Mouse (Mus musculus): ENCODE measurements at regions not wholly inside any gene's neighbourhood (a gene's known extent, or its start where the extent isn't known, plus 50 kb on each side); places are given as distances from the start of the nearest gene placed in this dataset.

DNA sequence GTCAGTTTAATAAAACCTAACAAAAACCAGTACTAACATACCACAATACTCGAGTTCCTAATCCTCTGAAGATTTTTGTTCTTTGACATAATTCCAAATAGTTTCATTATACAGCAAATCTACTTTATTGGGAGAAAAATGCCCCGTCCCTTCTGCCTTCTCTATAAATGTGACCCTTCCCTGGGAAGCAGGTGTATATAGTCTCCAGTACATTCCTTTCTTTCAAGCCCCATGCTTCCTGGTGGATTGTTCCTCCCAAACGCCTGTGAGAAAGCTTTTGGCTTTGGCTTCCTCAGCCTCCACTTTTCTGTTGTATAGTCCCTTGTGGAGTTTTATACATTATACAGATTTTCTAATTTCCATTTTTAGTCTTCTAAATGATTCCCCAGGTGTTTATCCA, 1001.8 kb upstream of the Tenm3 start:
- no peak for DNase-seq (ENCODE audit: low spot score)

DNA sequence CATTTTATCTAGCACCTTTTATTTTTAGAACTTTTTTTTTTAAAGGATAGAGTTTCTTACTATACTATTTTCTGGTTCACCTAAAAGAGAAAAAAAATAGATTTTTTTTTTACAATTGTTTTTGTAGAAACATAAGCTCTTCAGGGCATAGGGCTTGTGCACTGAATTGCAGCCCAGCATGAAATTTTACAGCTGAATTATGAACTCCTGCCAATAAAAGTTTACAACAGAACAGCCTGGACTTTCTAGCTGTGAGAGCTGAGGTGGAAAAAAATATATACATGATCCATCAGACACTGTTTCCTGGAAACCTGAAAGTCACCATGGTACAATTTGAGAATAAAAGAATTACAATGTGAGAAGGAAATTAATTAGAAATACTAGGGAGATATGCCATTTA, 988.2 kb upstream of the Tenm3 start:
- DNase-seq (ENCODE audit: low spot score), result no peak

DNA sequence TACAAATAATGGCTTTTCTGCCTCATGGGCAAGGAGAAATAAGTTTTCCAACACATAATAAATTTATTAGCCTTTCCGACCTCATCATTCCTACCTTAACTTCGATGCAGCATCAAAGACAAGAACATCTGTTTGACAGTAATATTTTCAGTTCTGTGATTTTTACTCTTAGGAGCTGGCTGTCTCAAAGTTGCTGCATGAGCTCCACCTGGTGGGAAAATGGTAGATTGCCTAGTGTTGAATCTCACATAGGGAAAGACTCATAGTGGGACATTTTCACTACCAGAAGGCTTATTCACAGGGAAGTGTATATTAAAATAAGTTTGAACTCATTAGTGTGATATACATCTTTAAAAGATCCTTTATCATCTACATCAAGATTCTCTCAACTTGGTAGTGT, 985.6 kb upstream of the Tenm3 start:
- DNase-seq (ENCODE audit: low spot score), result peak; percentile 84

DNA sequence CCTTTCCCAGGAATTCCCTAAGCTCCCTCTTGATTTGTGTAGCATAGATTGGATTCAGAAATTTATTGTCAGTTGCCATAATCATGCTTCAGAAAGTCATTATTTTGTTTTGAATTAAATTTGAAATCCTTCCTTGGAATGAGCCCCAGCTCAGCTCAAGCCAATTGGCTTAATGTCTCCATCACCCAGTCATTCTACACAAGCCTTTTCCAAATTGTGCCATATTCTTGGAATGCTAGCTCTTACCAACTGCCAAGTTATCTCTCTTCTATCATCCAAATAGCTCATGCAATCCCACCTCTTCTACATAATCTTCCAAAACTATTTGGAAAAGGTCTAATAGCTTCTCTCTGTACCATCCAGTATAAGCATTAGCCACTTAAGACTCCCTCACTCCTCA, 982.5 kb upstream of the Tenm3 start:
- no peak for DNase-seq (ENCODE audit: low spot score)

DNA sequence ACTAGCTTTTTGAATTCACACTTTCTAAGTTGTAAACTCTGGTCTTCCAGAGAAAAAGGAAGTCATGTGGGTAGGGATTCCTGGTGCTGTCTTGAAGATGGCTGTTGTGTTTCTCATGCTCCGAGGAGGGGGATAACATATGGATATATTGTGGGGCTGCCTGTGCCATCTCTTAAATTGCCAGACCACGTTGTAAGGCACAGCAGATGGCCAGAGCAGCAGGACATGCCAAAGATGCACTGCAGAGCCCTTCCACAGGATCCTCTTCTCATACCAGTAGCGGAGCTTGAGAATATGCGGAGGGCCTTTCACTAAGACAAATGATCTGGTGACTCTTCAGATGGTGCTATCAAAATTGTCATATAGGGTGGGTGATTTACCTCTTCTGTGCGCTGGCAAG, 981.2 kb upstream of the Tenm3 start:
- no peak for DNase-seq (ENCODE audit: low spot score)

DNA sequence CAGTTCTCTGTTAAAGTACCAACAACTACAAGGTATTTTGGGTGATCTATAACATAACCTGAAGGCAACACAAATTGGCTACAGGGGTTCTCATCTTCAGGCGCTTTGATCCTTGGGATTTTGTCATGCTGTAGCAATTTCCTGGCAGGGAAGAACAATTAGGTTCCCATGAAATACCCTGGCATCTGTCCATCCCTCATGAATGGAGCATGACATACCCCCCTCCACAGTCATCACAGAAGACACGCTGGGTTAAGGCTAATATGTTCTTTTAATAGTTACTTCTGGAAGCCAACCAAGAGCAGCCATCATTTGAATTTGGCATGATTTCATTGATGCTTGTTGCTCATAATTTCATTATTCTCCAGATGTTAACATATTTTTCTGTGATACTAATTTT, 979.0 kb upstream of the Tenm3 start:
- DNase-seq (ENCODE audit: low spot score), result no peak

DNA sequence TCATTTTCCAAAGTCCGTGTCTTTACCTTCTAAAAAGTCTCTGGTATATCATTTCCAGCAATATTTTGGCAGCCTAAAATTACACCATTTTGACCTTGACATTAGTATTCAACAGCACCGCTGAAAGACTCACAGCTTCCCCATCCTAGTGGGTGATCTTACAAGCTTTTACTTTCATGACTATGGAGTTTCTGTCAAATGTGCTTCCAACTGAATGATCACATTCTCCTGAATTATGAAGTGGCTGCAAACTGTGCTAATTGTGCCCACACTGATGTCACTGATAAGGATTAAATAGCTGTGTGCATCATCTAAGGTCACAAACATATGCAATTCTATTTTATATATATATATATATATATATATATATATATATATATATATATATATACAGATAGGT, 955.5 kb upstream of the Tenm3 start:
- DNase-seq (ENCODE audit: low spot score), result no peak

DNA sequence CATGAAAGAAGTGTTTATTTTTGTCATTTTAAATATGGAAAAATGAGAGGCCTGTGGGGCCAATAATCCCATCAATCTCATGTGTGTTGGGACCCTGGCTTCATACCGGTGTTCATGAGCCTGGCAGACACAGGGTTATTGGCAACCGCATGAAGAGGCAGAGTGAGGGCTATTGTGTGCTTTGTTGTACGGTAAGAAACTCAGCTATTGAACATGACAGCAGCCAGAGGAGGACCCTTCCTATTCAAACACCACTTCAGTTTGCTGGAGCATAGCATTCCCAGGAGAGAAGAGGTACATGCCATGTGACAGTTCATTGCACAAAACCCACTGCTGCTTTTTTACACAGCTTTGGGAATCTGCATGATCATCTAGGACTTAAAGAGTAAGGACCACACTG, 953.0 kb upstream of the Tenm3 start:
- no peak for DNase-seq (ENCODE audit: low spot score)

DNA sequence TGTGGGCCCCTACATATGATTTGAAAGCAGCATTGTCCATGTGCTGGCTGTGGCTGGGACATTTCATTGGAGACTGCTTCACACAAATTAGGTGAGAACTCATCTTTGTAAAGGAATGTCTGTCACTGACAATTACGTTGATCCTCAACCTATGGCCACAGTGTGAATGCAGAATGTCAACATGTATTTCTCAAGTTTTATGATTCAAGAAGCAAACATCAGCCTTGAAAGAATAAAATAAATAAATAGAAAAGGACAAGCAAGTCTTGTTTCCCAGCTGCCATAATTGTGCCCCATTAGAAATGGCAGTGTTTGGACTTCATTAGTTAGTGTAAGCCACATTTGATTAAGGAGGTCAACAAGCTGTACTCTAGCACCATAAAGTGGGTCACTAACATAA, 950.7 kb upstream of the Tenm3 start:
- DNase-seq (ENCODE audit: low spot score), result no peak

DNA sequence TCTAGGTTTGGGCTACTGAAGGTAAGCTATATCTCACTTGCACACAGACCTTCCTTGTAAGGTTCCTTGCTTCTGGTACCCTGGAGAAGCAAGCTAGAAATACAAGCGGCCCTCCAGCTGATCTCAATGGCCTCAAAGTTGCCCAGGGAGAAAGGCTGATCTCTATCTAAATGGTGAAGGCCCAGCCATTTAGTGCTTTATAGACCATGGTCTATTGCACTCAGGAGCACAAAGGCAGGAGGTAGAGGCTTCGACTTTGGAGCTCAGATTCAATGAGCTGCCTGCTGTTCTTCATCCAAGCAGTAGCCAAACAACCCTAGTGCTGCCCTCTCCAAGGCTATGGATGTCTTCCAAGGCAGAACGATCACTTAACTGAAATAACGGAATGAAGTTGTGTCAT, 926.1 kb upstream of the Tenm3 start:
- no peak for DNase-seq (ENCODE audit: low spot score)

DNA sequence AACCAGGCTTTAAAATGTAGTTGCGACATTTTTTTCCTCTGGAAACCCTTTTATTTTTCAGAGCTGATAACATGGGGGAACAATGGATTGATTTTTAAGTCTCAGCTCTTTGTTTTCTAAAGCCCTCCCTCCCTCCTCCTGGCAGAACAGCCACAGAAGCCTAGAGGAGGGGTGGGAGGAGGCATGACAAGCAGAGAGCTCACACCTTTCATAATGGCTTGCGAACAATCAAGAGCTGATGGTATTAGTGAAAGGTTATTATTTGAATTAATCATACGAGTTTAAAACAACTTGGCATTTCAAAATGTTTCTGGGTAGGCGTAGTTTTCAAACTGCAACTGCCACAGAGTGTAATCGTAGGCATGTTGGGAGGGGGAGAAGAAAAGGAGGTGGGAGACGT, 894.3 kb upstream of the Tenm3 start:
- DNase-seq (ENCODE audit: low spot score), result no peak

DNA sequence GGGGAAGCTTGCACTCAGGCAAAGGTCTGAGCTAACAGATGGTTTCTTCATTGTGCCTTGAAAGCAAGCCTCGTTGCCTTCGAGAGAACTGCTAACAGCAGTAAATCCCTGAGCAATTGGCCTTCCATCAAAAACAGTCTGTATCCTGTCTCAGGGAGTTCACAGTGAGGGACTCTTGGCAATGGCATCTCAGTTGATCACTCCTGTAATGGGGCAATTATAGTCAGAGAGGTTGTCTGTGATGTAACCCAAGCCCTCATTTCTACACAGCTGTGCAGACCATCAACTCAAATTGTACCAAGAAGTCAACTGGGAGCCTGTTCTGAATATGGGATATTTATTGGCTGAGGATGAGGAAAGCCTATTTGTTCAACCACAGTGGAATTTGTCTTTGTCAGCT, 885.4 kb upstream of the Tenm3 start:
- DNase-seq (ENCODE audit: low spot score), result peak; percentile 20

DNA sequence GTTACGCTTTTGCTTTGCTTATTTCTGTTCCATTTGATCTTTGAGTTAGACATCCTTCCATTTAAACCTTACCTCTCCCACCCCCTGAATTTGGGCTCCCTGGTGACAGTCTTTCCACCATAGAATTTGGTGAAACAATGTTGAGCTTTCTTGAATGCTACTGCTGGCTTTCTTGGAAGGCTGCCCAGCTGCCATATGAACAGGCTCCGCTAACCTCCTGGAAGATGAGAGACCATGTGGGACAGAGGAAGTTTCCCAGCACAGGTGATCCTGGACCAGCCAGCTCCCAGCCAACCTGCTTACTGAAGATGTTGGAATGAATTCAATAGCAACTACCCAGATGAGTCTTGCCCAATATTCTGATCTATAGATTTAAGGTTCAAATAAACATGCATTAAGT, 868.6 kb upstream of the Tenm3 start:
- DNase-seq (ENCODE audit: low spot score), result no peak

DNA sequence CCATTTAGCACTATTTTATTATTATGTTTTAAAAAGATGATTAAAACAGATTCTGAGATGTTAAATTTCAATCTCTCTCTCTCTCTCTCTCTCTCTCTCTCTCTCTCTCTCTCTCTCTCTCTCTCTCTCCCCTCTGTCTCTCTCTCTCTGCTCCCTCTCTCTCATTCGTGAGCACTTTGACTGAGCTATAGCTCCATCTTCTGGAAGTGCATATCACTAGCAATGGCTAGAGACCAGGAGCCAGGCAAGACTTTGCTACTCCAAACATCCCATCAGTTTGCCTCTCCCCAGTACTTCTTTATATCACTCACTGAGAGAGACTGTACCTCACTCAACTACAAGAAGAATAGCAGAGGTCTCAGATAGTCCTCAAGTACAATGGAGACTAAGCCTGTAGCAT, 865.0 kb upstream of the Tenm3 start:
- DNase-seq (ENCODE audit: low spot score), result peak; percentile 48

DNA sequence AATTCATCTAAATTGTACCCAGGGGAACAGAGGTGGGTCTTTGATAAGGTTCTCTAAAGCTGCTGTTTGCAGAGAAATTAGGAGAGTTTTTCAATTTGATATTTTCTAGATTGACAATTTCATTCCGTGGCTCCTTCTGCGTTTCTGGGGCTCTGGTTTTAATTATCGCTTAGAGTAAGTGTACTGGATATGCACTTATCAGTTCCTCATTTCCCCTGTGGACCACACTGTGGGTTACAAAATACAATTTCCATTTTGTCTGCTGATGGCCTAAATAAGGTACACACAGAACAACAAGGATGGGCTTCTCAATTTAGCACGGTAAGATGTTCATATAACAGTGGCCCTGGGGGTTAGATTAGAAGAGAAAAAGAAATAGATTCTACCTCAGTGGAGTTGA, 855.3 kb upstream of the Tenm3 start:
- DNase-seq (ENCODE audit: low spot score), result no peak

DNA sequence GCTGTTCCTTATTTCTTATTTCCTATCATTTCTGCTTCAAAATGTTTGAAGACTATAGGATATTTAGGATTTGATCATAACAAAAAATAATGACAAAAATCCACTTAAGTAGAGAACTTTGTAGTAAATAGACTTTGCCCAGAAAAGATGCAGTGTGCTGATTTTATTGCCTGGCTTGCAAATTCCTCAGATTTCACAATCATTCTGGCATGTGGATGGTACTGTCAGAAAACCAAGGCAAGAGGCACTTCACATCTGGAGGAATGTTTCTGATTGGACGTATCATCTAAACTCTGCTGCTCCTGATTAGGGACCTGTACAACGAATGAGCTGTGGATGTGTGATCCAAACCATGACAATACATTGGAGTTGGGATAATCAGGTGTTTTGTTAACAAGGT, 853.0 kb upstream of the Tenm3 start:
- no peak for DNase-seq (ENCODE audit: low spot score)
